13 mouse cellular contexts compared by ENCODE assay signal in the genomic region with DNA sequence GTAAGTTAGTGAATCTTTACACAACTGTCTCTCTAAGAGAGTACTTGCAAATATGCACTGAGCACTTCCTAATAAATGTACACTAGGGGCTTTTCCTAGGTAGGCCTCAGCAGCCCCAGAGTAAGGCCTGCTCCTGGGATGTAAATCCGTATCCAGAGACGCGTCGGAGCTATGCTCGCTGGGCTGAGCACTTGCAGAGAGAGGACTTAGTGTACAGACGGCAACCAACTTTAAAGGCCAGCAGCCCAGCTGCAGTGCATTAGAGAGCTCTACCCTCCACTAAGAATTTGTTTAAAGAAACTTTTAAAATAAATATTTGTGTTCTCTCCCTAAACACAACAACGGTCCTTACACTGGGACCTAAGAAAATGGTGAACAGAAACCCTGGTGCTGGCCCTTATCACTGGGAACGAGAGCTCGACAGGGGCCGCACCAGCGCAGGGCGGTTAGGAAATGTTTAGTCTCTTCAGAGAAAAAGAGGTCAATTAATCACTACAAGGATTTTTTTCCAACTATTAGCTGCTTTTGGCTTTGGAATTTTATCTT.
DNase-seq lines count a peak whose midpoint lies in the region; ATAC-seq and TF ChIP-seq lines count a peak whose summit lies in the region.
"Had no signal": no experiment of that assay in that cellular context is flagged by ENCODE, and none has a peak within 500 bp of the region (broad histone marks: within the 10 kb centered on the region; RNA-seq: fewer than 3 reads in every experiment).

No protein-coding gene starts in this region.

- no peak overlapping the region for H3K9ac ChIP-seq in heart, embryonic 11.5 days (ENCODE audit: low read depth, low read length)
- H3K9ac ChIP-seq in lung, embryonic 14.5 days = no peak overlapping the region
- H3K9ac ChIP-seq in intestine, postnatal 0 days (ENCODE audit: low read depth, low read length) = no peak overlapping the region
- H3K9ac ChIP-seq in stomach, embryonic 16.5 days (ENCODE audit: low read length) = no peak overlapping the region
- H3K9ac ChIP-seq: neural tube, embryonic 13.5 days had no signal

- DNase-seq in heart, postnatal 25 days (ENCODE audit: low spot score) = no peak
- peak; percentile 70 for DNase-seq in lung, embryonic 14.5 days
- DNase-seq in lung, postnatal 4 days = no peak
- DNase-seq in cerebellum, adult 8-10 months = no peak
- DNase-seq: adrenal gland, adult 8-10 months; B cell, adult 2 months; cerebellum, adult 9-10 months; kidney, postnatal 25 days had no signal

- no peak for ATAC-seq in heart, embryonic 11.5 days (replicated peaks; ENCODE audit: insufficient number of reproducible peaks, low FRiP score, low TSS enrichment)
- ATAC-seq in lung, embryonic 14.5 days (ENCODE audit: insufficient read depth) = no peak; the same call in 1 of the 2 replicates
- no peak for ATAC-seq in intestine, postnatal 0 days
- peak; percentile 63 for ATAC-seq in stomach, embryonic 16.5 days (ENCODE audit: insufficient read depth, low FRiP score)
- no peak for ATAC-seq in monocyte, adult 5-6 weeks (replicated peaks; ENCODE audit: insufficient number of reproducible peaks, low FRiP score, low TSS enrichment, poor library complexity, severe bottlenecking)

- H3K4me2 ChIP-seq in heart, embryonic 11.5 days = no peak overlapping the region
- no peak overlapping the region for H3K4me2 ChIP-seq in lung, embryonic 14.5 days
- no peak overlapping the region for H3K4me2 ChIP-seq in intestine, postnatal 0 days (replicated peaks; ENCODE audit: low read depth)
- no peak overlapping the region for H3K4me2 ChIP-seq in stomach, embryonic 16.5 days (ENCODE audit: low read depth, low read length)
- H3K4me2 ChIP-seq: neural tube, embryonic 13.5 days had no signal

- no peak for TF ChIP-seq CTCF in lung, embryonic 14.5 days (IDR thresholded peaks at IDR 0.05; ENCODE audit: low read depth)
- no peak for TF ChIP-seq CTCF in intestine, postnatal 0 days (IDR thresholded peaks at IDR 0.05; ENCODE audit: low read depth)

- no peaks in the 10 kb centered on the region for H3K36me3 ChIP-seq in heart, embryonic 11.5 days (ENCODE audit: control insufficient read depth, insufficient read depth, low read length)
- no peaks in the 10 kb centered on the region for H3K36me3 ChIP-seq in lung, embryonic 14.5 days (ENCODE audit: insufficient read depth)
- no peaks in the 10 kb centered on the region for H3K36me3 ChIP-seq in intestine, postnatal 0 days (ENCODE audit: control insufficient read depth, insufficient read depth)
- no peaks in the 10 kb centered on the region for H3K36me3 ChIP-seq in stomach, embryonic 16.5 days (ENCODE audit: control insufficient read depth, insufficient read depth, low read length)
- H3K36me3 ChIP-seq: neural tube, embryonic 13.5 days had no signal

- H3K4me1 ChIP-seq in heart, embryonic 11.5 days (ENCODE audit: control insufficient read depth, insufficient read depth, low read length) = peaks cover 36% of the 10 kb centered on the region
- peaks cover 10% of the 10 kb centered on the region; the same call in 1 of the 2 replicates for H3K4me1 ChIP-seq in lung, embryonic 14.5 days (ENCODE audit: insufficient read depth)
- no peaks in the 10 kb centered on the region; the same call in 1 of the 2 replicates for H3K4me1 ChIP-seq in intestine, postnatal 0 days (replicated peaks; ENCODE audit: control insufficient read depth, insufficient read depth, low read length)
- peaks cover 29% of the 10 kb centered on the region for H3K4me1 ChIP-seq in stomach, embryonic 16.5 days (ENCODE audit: control insufficient read depth, insufficient read depth, low read length)

- WGBS in heart, embryonic 11.5 days (ENCODE audit: insufficient replicate concordance) = 39% methylated on average over 12 of the region's 12 CpGs
- 19% methylated on average over 12 of the region's 12 CpGs for WGBS in lung, embryonic 14.5 days
- WGBS in intestine, postnatal 0 days = 54% methylated on average over 12 of the region's 12 CpGs
- WGBS in stomach, embryonic 16.5 days = 37% methylated on average over 12 of the region's 12 CpGs

- intact Hi-C loops in heart, postnatal 25 days (cut with DNase I) = loop anchor here (5.0 kb wide), 1 partner anchor 711 kb away; no protein-coding TSS in a partner anchor

- no peaks in the 10 kb centered on the region for H3K27me3 ChIP-seq in heart, embryonic 11.5 days (ENCODE audit: control insufficient read depth, insufficient read depth, low read length)
- H3K27me3 ChIP-seq in lung, embryonic 14.5 days (ENCODE audit: insufficient read depth, low read length) = no peaks in the 10 kb centered on the region
- H3K27me3 ChIP-seq in intestine, postnatal 0 days (replicated peaks; ENCODE audit: control insufficient read depth, insufficient read depth, low read length) = no peaks in the 10 kb centered on the region
- no peaks in the 10 kb centered on the region for H3K27me3 ChIP-seq in stomach, embryonic 16.5 days (ENCODE audit: control insufficient read depth, insufficient read depth, low read length)
- H3K27me3 ChIP-seq: neural tube, embryonic 13.5 days had no signal

- no peak overlapping the region for H3K4me3 ChIP-seq in heart, embryonic 11.5 days (ENCODE audit: low read depth, low read length)
- no peak overlapping the region for H3K4me3 ChIP-seq in lung, embryonic 14.5 days (ENCODE audit: low read depth, low read length)
- no peak overlapping the region for H3K4me3 ChIP-seq in intestine, postnatal 0 days (ENCODE audit: low read depth, low read length)
- no peak overlapping the region for H3K4me3 ChIP-seq in stomach, embryonic 16.5 days (replicated peaks; ENCODE audit: low read length)
- H3K4me3 ChIP-seq: neural tube, embryonic 13.5 days had no signal

- H3K9me3 ChIP-seq in heart, embryonic 11.5 days (replicated peaks; ENCODE audit: control insufficient read depth, low read length) = no peaks in the 10 kb centered on the region
- H3K9me3 ChIP-seq in lung, embryonic 14.5 days (ENCODE audit: low read depth, low read length) = no peaks in the 10 kb centered on the region
- H3K9me3 ChIP-seq in intestine, postnatal 0 days (ENCODE audit: control insufficient read depth) = no peaks in the 10 kb centered on the region
- H3K9me3 ChIP-seq in stomach, embryonic 16.5 days (replicated peaks; ENCODE audit: control insufficient read depth, low read length) = no peaks in the 10 kb centered on the region
- H3K9me3 ChIP-seq: neural tube, embryonic 13.5 days had no signal

- peak overlapping the region; percentile 62; the same call in 1 of the 2 replicates for H3K27ac ChIP-seq in heart, embryonic 11.5 days (ENCODE audit: low read depth, low read length)
- peak overlapping the region; percentile 4; the same call in 1 of the 2 replicates for H3K27ac ChIP-seq in lung, embryonic 14.5 days (ENCODE audit: low read depth)
- peak overlapping the region; percentile 31 for H3K27ac ChIP-seq in intestine, postnatal 0 days (ENCODE audit: low read depth, low read length)
- peak overlapping the region; percentile 85 for H3K27ac ChIP-seq in stomach, embryonic 16.5 days (ENCODE audit: low read length)
- H3K27ac ChIP-seq: neural tube, embryonic 13.5 days had no signal

Comparison
In these comparisons a context has a peak if more than half of its experiments do, and no peak if none do; other contexts are left out.
1. H3K27ac ChIP-seq: peak in every context shown above with its lines; median percentile 85 in stomach, embryonic 16.5 days; 62 in heart, embryonic 11.5 days; 31 in intestine, postnatal 0 days; 4 in lung, embryonic 14.5 days.